Mouse (Mus musculus) layer of hippocampus, postnatal 36 days (tissue): ENCODE results near the gene Lrrc3. TPM values are rescaled to one million over a fixed set of nuclear protein-coding genes. Genes with fewer than 3 reads are reported as not detected.
"Not testable (repeated sequence)": the region's sequence is repeated elsewhere in the genome, so short reads cannot be mapped to it uniquely, and the experiment has no call there.

ENCODE experiments used
- DNase-seq, 2 experiments: peaks; one replicate each; pipeline ENCODE4 v3.0.0; 2022
- total RNA-seq, 2 experiments: library from RNA; stranded (reverse); gene quantifications; 2 replicates each; pipeline ENCODE4 v1.2.3; 2021

The Lrrc3 gene
- total RNA-seq = 1 to 10 TPM; 3.8 to 4.7 TPM

- peak; percentile 40 to 53 for DNase-seq
Measured at GRCm38 (mm10) chr10:77902211-77902893, at the start of gene Lrrc3. TSS of gene Lrrc3 (minus strand) at chr10:77902536.

GRCm38 (mm10) chr10:77950468-77950867 is 48.1 kb upstream of the Lrrc3 start:
- not testable (repeated sequence) for DNase-seq

GRCm38 (mm10) chr10:77939685-77940084 is 37.3 kb upstream of the Lrrc3 start:
- DNase-seq = no peak

- no peak for DNase-seq
Measured at GRCm38 (mm10) chr10:77927375-77927774, 25.0 kb upstream of the Lrrc3 start.

- DNase-seq = peak; percentile 29 to 47
Measured at GRCm38 (mm10) chr10:77926140-77926539, 23.8 kb upstream of the Lrrc3 start.

- DNase-seq = no peak
Measured at GRCm38 (mm10) chr10:77922681-77923080, 20.3 kb upstream of the Lrrc3 start.

GRCm38 (mm10) chr10:77921009-77921408 is 18.7 kb upstream of the Lrrc3 start:
- DNase-seq = peak in 1 of 2 experiments; percentile 19

- peak; percentile 35 to 39 for DNase-seq
Measured at GRCm38 (mm10) chr10:77916636-77917335, 14.4 kb upstream of the Lrrc3 start.

GRCm38 (mm10) chr10:77913292-77913691 is 11.0 kb upstream of the Lrrc3 start:
- DNase-seq = no peak

GRCm38 (mm10) chr10:77912605-77913004 is 10.3 kb upstream of the Lrrc3 start:
- DNase-seq = no peak

- DNase-seq = peak; percentile 14 to 34
Measured at GRCm38 (mm10) chr10:77902894-77903715, 769 bp upstream of the Lrrc3 start.

GRCm38 (mm10) chr10:77901871-77902210 is 495 bp downstream of the Lrrc3 start:
- DNase-seq = no peak

- DNase-seq = no peak
Measured at GRCm38 (mm10) chr10:77900903-77901818, 1.2 kb downstream of the Lrrc3 start.

GRCm38 (mm10) chr10:77900126-77900525 is 2.2 kb downstream of the Lrrc3 start:
- no peak for DNase-seq

GRCm38 (mm10) chr10:77895562-77895961 is 6.8 kb downstream of the Lrrc3 start:
- DNase-seq = no peak

GRCm38 (mm10) chr10:77890987-77891565 is 11.3 kb downstream of the Lrrc3 start:
- no peak for DNase-seq

GRCm38 (mm10) chr10:77886007-77886747 is 16.2 kb downstream of the Lrrc3 start:
- no peak for DNase-seq

GRCm38 (mm10) chr10:77882553-77882952 is 19.8 kb downstream of the Lrrc3 start:
- DNase-seq = no peak

GRCm38 (mm10) chr10:77880305-77880704 is 22.0 kb downstream of the Lrrc3 start:
- DNase-seq = no peak

GRCm38 (mm10) chr10:77878985-77879384 is 23.4 kb downstream of the Lrrc3 start:
- peak; percentile 35 to 41 for DNase-seq

GRCm38 (mm10) chr10:77869651-77870050 is 32.7 kb downstream of the Lrrc3 start:
- no peak for DNase-seq
